Comparison of ENCODE assay signal across 14 mouse cellular contexts in the genomic region with DNA sequence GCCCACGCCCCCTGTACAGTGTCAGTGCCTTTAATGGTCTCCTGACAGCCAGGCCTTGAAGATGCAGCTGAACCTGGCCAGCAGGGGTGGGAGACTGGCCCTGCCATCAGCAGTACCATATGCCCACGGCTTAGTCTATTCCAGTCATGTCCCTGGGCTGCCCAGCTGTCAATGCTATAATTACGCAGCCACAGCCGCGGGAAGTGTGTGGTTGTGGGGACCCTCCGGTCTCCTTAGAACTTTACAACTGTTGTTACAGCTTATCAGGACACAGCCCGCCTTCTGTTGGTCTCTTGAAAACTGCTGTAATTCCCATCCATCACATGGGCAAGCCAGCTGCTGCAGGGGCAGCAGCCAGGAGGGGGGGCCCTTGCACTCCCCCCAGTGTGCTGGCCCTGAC.
A peak's percentile ranks its signal among the peaks of the same experiment; 100 is the strongest.
DNase-seq lines count a peak whose midpoint lies in the region; ATAC-seq and TF ChIP-seq lines count a peak whose summit lies in the region.
"Had no signal": no experiment of that assay in that cellular context is flagged by ENCODE, and none has a peak within 500 bp of the region (broad histone marks: within the 10 kb centered on the region; RNA-seq: fewer than 3 reads in every experiment).

No protein-coding gene starts in this region.

- H3K9ac ChIP-seq in lung, embryonic 14.5 days = no peak overlapping the region
- H3K9ac ChIP-seq: forebrain, postnatal 0 days; heart, embryonic 15.5 days; lung, embryonic 15.5 days had no signal

- H3K4me1 ChIP-seq in lung, embryonic 14.5 days (ENCODE audit: insufficient read depth) = no peaks in the 10 kb centered on the region
- H3K4me1 ChIP-seq: heart, embryonic 15.5 days; lung, embryonic 15.5 days had no signal

- no peak for TF ChIP-seq CTCF in lung, embryonic 14.5 days (IDR thresholded peaks at IDR 0.05; ENCODE audit: low read depth)

- ATAC-seq in lung, embryonic 14.5 days (ENCODE audit: insufficient read depth) = no peak; the same call in 1 of the 2 replicates
- ATAC-seq: forebrain, postnatal 0 days had no signal

- H3K4me2 ChIP-seq in lung, embryonic 14.5 days = no peak overlapping the region
- H3K4me2 ChIP-seq: heart, embryonic 15.5 days; lung, embryonic 15.5 days had no signal

- H3K27me3 ChIP-seq in lung, embryonic 14.5 days (ENCODE audit: insufficient read depth, low read length) = no peaks in the 10 kb centered on the region
- H3K27me3 ChIP-seq: heart, embryonic 15.5 days; lung, embryonic 15.5 days had no signal

- H3K36me3 ChIP-seq in lung, embryonic 14.5 days (ENCODE audit: insufficient read depth) = no peaks in the 10 kb centered on the region
- H3K36me3 ChIP-seq: heart, embryonic 15.5 days; lung, embryonic 15.5 days had no signal

- H3K4me3 ChIP-seq in lung, embryonic 14.5 days (ENCODE audit: low read depth, low read length) = no peak overlapping the region
- H3K4me3 ChIP-seq: heart, embryonic 15.5 days; lung, embryonic 15.5 days had no signal

- peak; percentile 20 to 29 for DNase-seq in frontal cortex, postnatal 10 days (ENCODE audit: low spot score in 2 of 2)
- DNase-seq in frontal cortex, adult 2 months (ENCODE audit: extremely low spot score in 1 of 2, low spot score in 1 of 2) = no peak
- DNase-seq in lung, embryonic 14.5 days = peak; percentile 18
- DNase-seq in lung, postnatal 25 days (ENCODE audit: low spot score) = no peak
- DNase-seq in frontal cortex, postnatal 14 days (ENCODE audit: low spot score in 2 of 2) = peak; percentile 7 to 16
- DNase-seq in retina, embryonic 14.5 days (ENCODE audit: low spot score) = peak; percentile 7
- DNase-seq in ovary, postnatal 36 days (ENCODE audit: low spot score) = no peak
- DNase-seq: cerebellum, adult 11 months; forebrain, postnatal 0 days; kidney, adult 11 months; kidney, postnatal 4 days; thymus, postnatal 4 days had no signal

- 33% methylated on average over 7 of the region's 7 CpGs for WGBS in lung, embryonic 14.5 days

- no peak overlapping the region for H3K27ac ChIP-seq in lung, embryonic 14.5 days (ENCODE audit: low read depth)
- H3K27ac ChIP-seq: heart, embryonic 15.5 days; lung, embryonic 15.5 days had no signal

- H3K9me3 ChIP-seq in lung, embryonic 14.5 days (ENCODE audit: low read depth, low read length) = no peaks in the 10 kb centered on the region
- H3K9me3 ChIP-seq: heart, embryonic 15.5 days; lung, embryonic 15.5 days had no signal

Comparison
In these comparisons a context has a peak if more than half of its experiments do, and no peak if none do; other contexts are left out.
1. DNase-seq: peak in frontal cortex, postnatal 10 days (2 of 2), lung, embryonic 14.5 days (single experiment), frontal cortex, postnatal 14 days (2 of 2) and retina, embryonic 14.5 days (single experiment); none in frontal cortex, adult 2 months (0 of 2), lung, postnatal 25 days (single experiment) and ovary, postnatal 36 days (single experiment).